Mouse (Mus musculus): Measurements from ENCODE around the gene Serpinb12. TPM values are rescaled to one million over a fixed set of nuclear protein-coding genes. Genes with fewer than 3 reads are reported as not detected.
"Not testable (repeated sequence)": the region's sequence is repeated elsewhere in the genome, so short reads cannot be mapped to it uniquely, and the experiment has no call there.

Serpinb12 gene
- polyA plus RNA-seq (2014; fragmentation: Nextera tagmentation; extraction: Ambion mirVana), result not detected in 2 replicates

GRCm38 (mm10) chr1:106934265-106934664 is at the start of gene Serpinb12:
Gene Serpinb12, plus strand, starts transcription at chr1:106934449.
- H3K27ac ChIP-seq (ENCODE audit: low read depth, low read length), result no peak within 1 kb of the TSS
- no peaks in the 10 kb centered on the region for H3K9me3 ChIP-seq (ENCODE audit: control insufficient read depth, low read length)
- H3K27me3 ChIP-seq (ENCODE audit: control insufficient read depth, insufficient read depth, low read length), result no peaks in the 10 kb centered on the region
- H3K4me2 ChIP-seq (replicated peaks; ENCODE audit: low read depth, low read length), result no peak within 1 kb of the TSS
- no peak within 1 kb of the TSS for H3K9ac ChIP-seq (ENCODE audit: low read depth, low read length)
- WGBS, result 81% methylated on average over 6 of the region's 6 CpGs
- no peaks in the 10 kb centered on the region for H3K4me1 ChIP-seq (ENCODE audit: control insufficient read depth, insufficient read depth, low read length)
- no peak for ATAC-seq (ENCODE audit: low FRiP score, low TSS enrichment)
- no peaks in the 10 kb centered on the region for H3K36me3 ChIP-seq (ENCODE audit: control insufficient read depth, insufficient read depth, low read length)
- H3K4me3 ChIP-seq (ENCODE audit: low read length), result no peak within 1 kb of the TSS

- ATAC-seq (ENCODE audit: low FRiP score, low TSS enrichment); H3K36me3 ChIP-seq (ENCODE audit: control insufficient read depth, insufficient read depth, low read length): not testable (repeated sequence)
Observed at GRCm38 (mm10) chr1:106895142-106895541, 39.1 kb upstream of the Serpinb12 start.

GRCm38 (mm10) chr1:106901406-106901805 is 32.8 kb upstream of the Serpinb12 start:
- Histone ChIP-seq H3K9me3 (ENCODE audit: control insufficient read depth, low read length) (no peaks in the 10 kb centered on the region), H3K4me1 (ENCODE audit: control insufficient read depth, insufficient read depth, low read length) (no peaks in the 10 kb centered on the region), H3K4me3 (ENCODE audit: low read length) (no peak overlapping the region), H3K4me2 (replicated peaks; ENCODE audit: low read depth, low read length) (no peak overlapping the region), H3K36me3 (ENCODE audit: control insufficient read depth, insufficient read depth, low read length) (no peaks in the 10 kb centered on the region), H3K27ac (ENCODE audit: low read depth, low read length) (no peak overlapping the region), H3K9ac (ENCODE audit: low read depth, low read length) (no peak overlapping the region), H3K27me3 (ENCODE audit: control insufficient read depth, insufficient read depth, low read length) (no peaks in the 10 kb centered on the region)
- ATAC-seq (ENCODE audit: low FRiP score, low TSS enrichment), result 0 out of 2 replicates have a peak, but pooled peaks have one; percentile 62
- 27% methylated on average over 4 of the region's 4 CpGs for WGBS

More at GRCm38 (mm10) chr1:106895142-106895541, 39.1 kb upstream of the Serpinb12 start:
- not testable (repeated sequence) for H3K4me1 ChIP-seq (ENCODE audit: control insufficient read depth, insufficient read depth, low read length); H3K4me3 ChIP-seq (ENCODE audit: low read length); H3K27ac ChIP-seq (ENCODE audit: low read depth, low read length); H3K9me3 ChIP-seq (ENCODE audit: control insufficient read depth, low read length); H3K27me3 ChIP-seq (ENCODE audit: control insufficient read depth, insufficient read depth, low read length); H3K4me2 ChIP-seq (replicated peaks; ENCODE audit: low read depth, low read length); H3K9ac ChIP-seq (ENCODE audit: low read depth, low read length)

- Histone ChIP-seq H3K36me3 (ENCODE audit: control insufficient read depth, insufficient read depth, low read length) (no peaks in the 10 kb centered on the region), H3K9ac (ENCODE audit: low read depth, low read length) (no peak overlapping the region), H3K4me2 (replicated peaks; ENCODE audit: low read depth, low read length) (no peak overlapping the region), H3K27me3 (ENCODE audit: control insufficient read depth, insufficient read depth, low read length) (no peaks in the 10 kb centered on the region), H3K9me3 (ENCODE audit: control insufficient read depth, low read length) (no peaks in the 10 kb centered on the region), H3K27ac (ENCODE audit: low read depth, low read length) (no peak overlapping the region), H3K4me3 (ENCODE audit: low read length) (no peak overlapping the region), H3K4me1 (ENCODE audit: control insufficient read depth, insufficient read depth, low read length) (no peaks in the 10 kb centered on the region)
- ATAC-seq (ENCODE audit: low FRiP score, low TSS enrichment), result no peak
- 83% methylated on average over 4 of the region's 4 CpGs for WGBS
Observed at GRCm38 (mm10) chr1:106931954-106932353, 2.3 kb upstream of the Serpinb12 start.

GRCm38 (mm10) chr1:106933658-106934057 is 591 bp upstream of the Serpinb12 start:
- H3K4me2 ChIP-seq (replicated peaks; ENCODE audit: low read depth, low read length), result no peak overlapping the region
- no peaks in the 10 kb centered on the region for H3K9me3 ChIP-seq (ENCODE audit: control insufficient read depth, low read length)
- no peak for ATAC-seq (ENCODE audit: low FRiP score, low TSS enrichment)
- no peak overlapping the region for H3K4me3 ChIP-seq (ENCODE audit: low read length)
- no peaks in the 10 kb centered on the region for H3K36me3 ChIP-seq (ENCODE audit: control insufficient read depth, insufficient read depth, low read length)
- H3K27ac ChIP-seq (ENCODE audit: low read depth, low read length), result no peak overlapping the region
- H3K27me3 ChIP-seq (ENCODE audit: control insufficient read depth, insufficient read depth, low read length), result no peaks in the 10 kb centered on the region
- no peaks in the 10 kb centered on the region for H3K4me1 ChIP-seq (ENCODE audit: control insufficient read depth, insufficient read depth, low read length)
- no peak overlapping the region for H3K9ac ChIP-seq (ENCODE audit: low read depth, low read length)

- no peak overlapping the region for H3K4me2 ChIP-seq (replicated peaks; ENCODE audit: low read depth, low read length)
- no peak for ATAC-seq (ENCODE audit: low FRiP score, low TSS enrichment)
- no peaks in the 10 kb centered on the region for H3K27me3 ChIP-seq (ENCODE audit: control insufficient read depth, insufficient read depth, low read length)
- H3K9ac ChIP-seq (ENCODE audit: low read depth, low read length), result no peak overlapping the region
- no peak overlapping the region for H3K27ac ChIP-seq (ENCODE audit: low read depth, low read length)
- H3K36me3 ChIP-seq (ENCODE audit: control insufficient read depth, insufficient read depth, low read length), result no peaks in the 10 kb centered on the region
- 83% methylated on average over 1 of the region's 1 CpGs for WGBS
- no peaks in the 10 kb centered on the region for H3K4me1 ChIP-seq (ENCODE audit: control insufficient read depth, insufficient read depth, low read length)
- H3K4me3 ChIP-seq (ENCODE audit: low read length), result no peak overlapping the region
- no peaks in the 10 kb centered on the region for H3K9me3 ChIP-seq (ENCODE audit: control insufficient read depth, low read length)
Observed at GRCm38 (mm10) chr1:106947217-106947616, 13.0 kb downstream of the Serpinb12 start.

GRCm38 (mm10) chr1:106959981-106960380 is 25.7 kb downstream of the Serpinb12 start:
- no peak for ATAC-seq (ENCODE audit: low FRiP score, low TSS enrichment)
- H3K27ac ChIP-seq (ENCODE audit: low read depth, low read length), result no peak overlapping the region
- no peaks in the 10 kb centered on the region for H3K27me3 ChIP-seq (ENCODE audit: control insufficient read depth, insufficient read depth, low read length)
- H3K4me3 ChIP-seq (ENCODE audit: low read length), result no peak overlapping the region
- WGBS, result 69% methylated on average over 3 of the region's 3 CpGs
- H3K36me3 ChIP-seq (ENCODE audit: control insufficient read depth, insufficient read depth, low read length), result no peaks in the 10 kb centered on the region
- H3K9ac ChIP-seq (ENCODE audit: low read depth, low read length), result no peak overlapping the region
- no peak overlapping the region for H3K4me2 ChIP-seq (replicated peaks; ENCODE audit: low read depth, low read length)
- H3K4me1 ChIP-seq (ENCODE audit: control insufficient read depth, insufficient read depth, low read length), result no peaks in the 10 kb centered on the region
- no peaks in the 10 kb centered on the region for H3K9me3 ChIP-seq (ENCODE audit: control insufficient read depth, low read length)

- H3K36me3 ChIP-seq (ENCODE audit: control insufficient read depth, insufficient read depth, low read length), result no peaks in the 10 kb centered on the region
- no peaks in the 10 kb centered on the region for H3K27me3 ChIP-seq (ENCODE audit: control insufficient read depth, insufficient read depth, low read length)
- no peak overlapping the region for H3K4me3 ChIP-seq (ENCODE audit: low read length)
- no peak overlapping the region for H3K9ac ChIP-seq (ENCODE audit: low read depth, low read length)
- 50% methylated on average over 3 of the region's 3 CpGs for WGBS
- no peak overlapping the region for H3K27ac ChIP-seq (ENCODE audit: low read depth, low read length)
- H3K4me2 ChIP-seq (replicated peaks; ENCODE audit: low read depth, low read length), result no peak overlapping the region
- ATAC-seq (ENCODE audit: low FRiP score, low TSS enrichment), result no peak
- no peaks in the 10 kb centered on the region for H3K4me1 ChIP-seq (ENCODE audit: control insufficient read depth, insufficient read depth, low read length)
- H3K9me3 ChIP-seq (ENCODE audit: control insufficient read depth, low read length), result no peaks in the 10 kb centered on the region
Observed at GRCm38 (mm10) chr1:106961023-106961422, 26.8 kb downstream of the Serpinb12 start.

GRCm38 (mm10) chr1:106980684-106981083 is 46.4 kb downstream of the Serpinb12 start, which contains the start of gene Serpinb13:
Gene Serpinb13, plus strand, starts transcription at chr1:106980984.
- Histone ChIP-seq H3K4me2 (replicated peaks; ENCODE audit: low read depth, low read length) (no peak within 1 kb of the TSS), H3K9ac (ENCODE audit: low read depth, low read length) (no peak within 1 kb of the TSS), H3K9me3 (ENCODE audit: control insufficient read depth, low read length) (no peaks in the 10 kb centered on the region), H3K27me3 (ENCODE audit: control insufficient read depth, insufficient read depth, low read length) (no peaks in the 10 kb centered on the region), H3K4me3 (ENCODE audit: low read length) (no peak within 1 kb of the TSS), H3K27ac (ENCODE audit: low read depth, low read length) (no peak within 1 kb of the TSS), H3K4me1 (ENCODE audit: control insufficient read depth, insufficient read depth, low read length) (no peaks in the 10 kb centered on the region), H3K36me3 (ENCODE audit: control insufficient read depth, insufficient read depth, low read length) (no peaks in the 10 kb centered on the region)
- ATAC-seq (ENCODE audit: low FRiP score, low TSS enrichment), result no peak

Measured in kidney, embryonic 14.5 days (tissue).